Mouse (Mus musculus) limb, embryonic 11.5 days (tissue): ENCODE measurements at regions not wholly inside any gene's neighbourhood (a gene's known extent, or its start where the extent isn't known, plus 50 kb on each side); places are given as distances from the start of the nearest gene placed in this dataset. TPM values are rescaled to one million over a fixed set of nuclear protein-coding genes. Genes with fewer than 3 reads are reported as not detected.

ENCODE experiments used
- ATAC-seq: fragments of 200-750 bp; cut with Nextera tagmentation; 2 replicates; pipeline ENCODE4 v1.8.0; 2017; ENCODE audit warnings: low read depth; ENCODE audit not compliant: insufficient number of reproducible peaks, low FRiP score, low TSS enrichment
- DNase-seq: peaks from one replicate; pipeline ENCODE4 v3.0.0-alpha.2; 2015; ENCODE audit warnings: low spot score
- H3K27ac ChIP-seq: fragments of 300-500 bp; sonication (generic); replicated peaks from 2 replicates; pipeline ENCODE4 v1.5.1; 2014; ENCODE audit warnings: low read depth, mild to moderate bottlenecking, low read length
- H3K27me3 ChIP-seq: fragments of 300-500 bp; sonication (generic); 2 replicates; pipeline ENCODE4 v1.6.1; 2014; ENCODE audit warnings: mild to moderate bottlenecking, low read length, mixed read lengths; ENCODE audit not compliant: control insufficient read depth, insufficient read depth
- H3K36me3 ChIP-seq: fragments of 300-500 bp; sonication (generic); 2 replicates; pipeline ENCODE4 v1.6.1; 2014; ENCODE audit warnings: mild to moderate bottlenecking, low read length, moderate library complexity, mixed read lengths; ENCODE audit not compliant: control insufficient read depth, insufficient read depth
- H3K4me1 ChIP-seq: fragments of 300-500 bp; sonication (generic); 2 replicates; pipeline ENCODE4 v1.6.1; 2014; ENCODE audit warnings: low read length, mixed read lengths; ENCODE audit not compliant: control insufficient read depth, insufficient read depth
- H3K4me2 ChIP-seq: fragments of 300-500 bp; sonication (generic); 2 replicates; pipeline ENCODE4 v1.6.1; 2014; ENCODE audit warnings: low read depth, mild to moderate bottlenecking, moderate library complexity; ENCODE audit not compliant: severe bottlenecking
- H3K4me3 ChIP-seq: fragments of 300-500 bp; sonication (generic); 2 replicates; pipeline ENCODE4 v1.5.1; 2014; ENCODE audit warnings: low read depth, low read length
- H3K9ac ChIP-seq: fragments of 300-500 bp; sonication (generic); 2 replicates; pipeline ENCODE4 v1.6.1; 2014; ENCODE audit warnings: mild to moderate bottlenecking, low read length
- H3K9me3 ChIP-seq: fragments of 300-500 bp; sonication (generic); 2 replicates; pipeline ENCODE4 v1.6.1; 2016; ENCODE audit warnings: low read length; ENCODE audit not compliant: control insufficient read depth
- WGBS: fragments of 180-500 bp; shearing (Covaris S2); extraction: QIAGEN DNeasy Blood & Tissue Kit; methylation state at CpG from one replicate; pipeline ENCODE4 v1.1.7; 2014; 5-methylcytosine and 5-hydroxymethylcytosine counted together
- microRNA counts: library from miRNA; unstranded; fragments of <30 nt; microRNA quantifications from one replicate; lab custom pipeline; 2016
- microRNA-seq: library from miRNA; unstranded; fragments of <30 nt; microRNA quantifications from one replicate; pipeline ENCODE4, GENCODE M21; 2016

DNA sequence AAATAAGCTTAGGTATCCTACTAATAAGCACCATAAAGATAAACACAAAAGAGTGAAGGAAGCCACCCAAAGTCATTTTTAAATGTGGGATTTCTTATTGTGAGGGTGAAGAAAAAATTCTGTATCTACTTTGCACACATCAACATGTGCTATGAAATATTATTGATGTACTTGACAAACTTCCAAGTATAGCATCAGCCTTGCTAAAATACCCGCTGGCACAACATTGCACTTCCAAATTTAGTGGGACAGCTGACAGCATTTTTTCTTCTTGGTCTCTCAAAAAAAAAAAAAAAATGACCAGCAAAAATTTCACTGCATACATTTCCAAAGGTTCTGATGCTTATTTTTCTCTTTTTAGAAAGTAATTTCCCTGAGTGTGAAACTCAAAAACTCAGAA, 101.9 kb upstream of the Tll1 start:
- Histone ChIP-seq H3K4me3 (no peak overlapping the region), H3K4me1 (no peaks in the 10 kb centered on the region), H3K4me2 (no peak overlapping the region), H3K9ac (no peak overlapping the region), H3K27me3 (no peaks in the 10 kb centered on the region), H3K27ac (no peak overlapping the region), H3K9me3 (no peaks in the 10 kb centered on the region), H3K36me3 (no peaks in the 10 kb centered on the region)
- 93% methylated on average over 1 of the region's 1 CpGs for WGBS
- no peak for ATAC-seq
- DNase-seq = no peak

DNA sequence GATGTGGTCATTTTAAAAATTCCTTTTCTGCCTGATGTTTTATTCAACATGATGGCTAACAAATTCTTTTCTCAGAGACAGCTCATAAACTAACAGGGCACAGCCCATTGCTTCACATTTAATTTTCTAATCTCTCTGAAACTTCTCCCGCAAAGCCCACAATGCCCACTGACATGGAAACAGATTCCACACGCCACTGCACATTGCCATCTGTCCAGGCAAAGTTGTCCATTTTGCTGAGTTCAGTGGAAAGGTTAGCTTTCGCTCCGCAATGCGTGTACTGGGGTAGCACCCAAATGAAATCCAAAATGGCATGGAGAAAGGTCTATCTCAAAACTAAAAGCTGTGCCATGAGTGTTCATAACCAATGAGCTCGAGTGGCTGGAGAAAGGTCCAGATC, 76.7 kb upstream of the Tll1 start:
- Histone ChIP-seq H3K27ac (no peak overlapping the region), H3K9me3 (no peaks in the 10 kb centered on the region), H3K4me2 (no peak overlapping the region), H3K4me3 (no peak overlapping the region), H3K36me3 (no peaks in the 10 kb centered on the region), H3K4me1 (no peaks in the 10 kb centered on the region), H3K9ac (no peak overlapping the region), H3K27me3 (no peaks in the 10 kb centered on the region)
- ATAC-seq = no peak
- no peak for DNase-seq
- WGBS = 93% methylated on average over 6 of the region's 6 CpGs

DNA sequence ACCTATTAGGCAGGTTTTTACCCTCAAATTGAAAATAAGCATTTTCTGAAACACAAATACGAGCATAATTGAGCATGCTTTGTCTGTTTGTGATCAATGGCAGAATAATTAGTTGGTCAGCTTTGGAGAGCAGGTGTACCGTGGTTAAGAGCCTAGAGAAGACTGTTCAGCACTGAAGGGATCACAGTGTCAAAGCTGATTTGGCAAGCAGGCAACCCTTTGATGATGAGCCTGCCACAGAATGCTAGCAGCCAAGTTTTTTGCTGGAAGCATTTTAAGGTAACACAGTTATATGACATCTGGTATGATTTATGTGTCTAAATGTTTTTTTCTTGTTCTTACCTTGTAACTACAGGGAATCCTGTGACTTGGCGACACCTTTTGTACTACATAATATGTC, 75.5 kb upstream of the Tll1 start:
- H3K27me3 ChIP-seq = no peaks in the 10 kb centered on the region
- H3K4me1 ChIP-seq = no peaks in the 10 kb centered on the region
- H3K9ac ChIP-seq = no peak overlapping the region
- H3K4me3 ChIP-seq = no peak overlapping the region
- no peaks in the 10 kb centered on the region for H3K9me3 ChIP-seq
- 50% methylated on average over 3 of the region's 3 CpGs for WGBS
- ATAC-seq = no peak
- H3K27ac ChIP-seq = no peak overlapping the region
- no peak for DNase-seq
- no peak overlapping the region for H3K4me2 ChIP-seq
- no peaks in the 10 kb centered on the region for H3K36me3 ChIP-seq

DNA sequence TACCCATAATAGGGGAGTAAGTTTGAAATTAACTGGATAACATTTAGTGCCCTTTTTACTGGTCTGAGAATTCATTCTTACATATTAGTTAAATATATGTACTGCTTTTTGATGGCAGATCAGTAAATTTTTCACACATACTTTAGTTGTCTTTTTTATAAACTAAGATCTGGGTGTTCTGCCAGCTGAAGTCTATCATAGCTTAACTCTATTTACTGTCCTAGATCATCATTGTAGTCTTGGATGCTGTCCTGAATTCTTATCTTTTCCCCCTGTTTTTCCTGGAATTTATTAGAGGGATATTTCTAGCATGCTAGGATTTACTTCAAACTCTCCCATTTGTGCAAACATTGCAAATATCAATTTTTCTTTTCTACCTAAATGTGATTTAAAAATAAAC, 74.3 kb upstream of the Tll1 start:
- Histone ChIP-seq H3K4me2 (no peak overlapping the region), H3K27me3 (no peaks in the 10 kb centered on the region), H3K4me3 (no peak overlapping the region), H3K36me3 (no peaks in the 10 kb centered on the region), H3K9me3 (no peaks in the 10 kb centered on the region), H3K27ac (no peak overlapping the region), H3K9ac (no peak overlapping the region), H3K4me1 (no peaks in the 10 kb centered on the region)
- no peak for DNase-seq
- no peak for ATAC-seq

DNA sequence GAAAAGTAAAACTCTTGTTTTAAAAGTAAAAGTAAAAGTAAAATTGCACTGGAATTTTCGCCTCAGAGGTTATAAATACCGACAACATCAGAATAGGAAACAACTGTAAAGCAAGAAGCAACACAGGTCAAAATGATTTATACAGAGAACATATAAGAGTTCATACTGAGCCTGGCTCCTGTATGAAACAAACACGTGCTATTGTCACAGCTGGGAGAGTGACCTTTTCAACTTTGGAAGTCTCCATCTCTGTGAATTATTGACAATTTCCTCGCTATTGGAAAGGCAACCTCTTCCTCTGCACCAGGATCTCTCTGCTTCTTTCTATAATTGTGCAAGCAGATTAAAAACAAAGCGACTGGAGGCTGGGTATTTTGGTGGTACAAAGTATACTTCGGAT, 70.0 kb upstream of the Tll1 start:
- DNase-seq = no peak
- WGBS = 66% methylated on average over 6 of the region's 6 CpGs

DNA sequence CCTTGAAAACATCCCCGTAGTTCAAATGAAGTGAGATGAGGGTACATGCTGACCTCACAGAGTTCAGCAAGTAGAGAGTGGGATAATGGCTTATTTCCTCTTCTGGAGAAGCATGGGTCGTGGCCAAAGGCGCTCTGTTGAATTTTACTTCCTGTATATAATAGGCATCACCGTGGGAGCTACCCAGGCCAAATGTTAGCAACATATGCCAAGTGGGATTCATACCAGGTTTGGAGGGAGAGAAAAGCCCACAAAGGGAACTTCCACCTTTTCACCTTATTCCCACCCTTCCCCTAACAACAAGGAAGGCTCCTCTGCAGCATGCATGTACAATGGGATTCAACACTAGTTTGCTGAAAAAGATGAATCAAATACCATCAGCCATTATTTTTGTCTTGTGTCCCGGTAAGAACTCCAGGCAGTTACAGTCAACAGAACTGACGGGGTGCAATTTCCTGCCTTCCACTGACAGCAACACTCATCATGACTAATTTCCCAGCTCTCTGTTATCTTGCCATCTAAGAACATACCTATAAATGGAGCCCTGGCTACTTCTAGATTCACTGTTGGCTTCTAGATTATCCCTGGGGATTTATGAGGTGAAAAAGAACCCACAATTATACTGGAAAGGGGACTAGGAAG, 59.4 kb upstream of the Tll1 start:
- Histone ChIP-seq H3K4me1 (no peaks in the 10 kb centered on the region), H3K27ac (no peak overlapping the region), H3K27me3 (no peaks in the 10 kb centered on the region), H3K9ac (no peak overlapping the region), H3K4me2 (no peak overlapping the region), H3K36me3 (no peaks in the 10 kb centered on the region), H3K4me3 (no peak overlapping the region), H3K9me3 (no peaks in the 10 kb centered on the region)
- DNase-seq (no peak), ATAC-seq (no peak)
- WGBS = 60% methylated on average over 6 of the region's 6 CpGs

More for the DNA sequence above, 70.0 kb upstream of the Tll1 start:
- H3K4me3 ChIP-seq = no peak overlapping the region
- H3K9ac ChIP-seq = no peak overlapping the region
- H3K36me3 ChIP-seq = no peaks in the 10 kb centered on the region
- no peaks in the 10 kb centered on the region for H3K27me3 ChIP-seq
- no peak overlapping the region for H3K4me2 ChIP-seq
- no peak overlapping the region for H3K27ac ChIP-seq
- no peaks in the 10 kb centered on the region for H3K9me3 ChIP-seq
- no peaks in the 10 kb centered on the region for H3K4me1 ChIP-seq
- ATAC-seq = no peak

MicroRNAs in the stretch of these regions (microRNA counts, 519-probe panel; counts per million panel counts)
- 1,535 counts per million, percentile 9 among the panel's probes with 10 or more counts for microRNA mmu-miR-710 (lab: Ali Mortazavi, UCI)

Small RNAs in the stretch of these regions (microRNA-seq; reads per million reads assigned to microRNA genes)
- not detected for gene Mir710
